Mouse (Mus musculus): ENCODE measurements around the gene Kcnd3.

DNA sequence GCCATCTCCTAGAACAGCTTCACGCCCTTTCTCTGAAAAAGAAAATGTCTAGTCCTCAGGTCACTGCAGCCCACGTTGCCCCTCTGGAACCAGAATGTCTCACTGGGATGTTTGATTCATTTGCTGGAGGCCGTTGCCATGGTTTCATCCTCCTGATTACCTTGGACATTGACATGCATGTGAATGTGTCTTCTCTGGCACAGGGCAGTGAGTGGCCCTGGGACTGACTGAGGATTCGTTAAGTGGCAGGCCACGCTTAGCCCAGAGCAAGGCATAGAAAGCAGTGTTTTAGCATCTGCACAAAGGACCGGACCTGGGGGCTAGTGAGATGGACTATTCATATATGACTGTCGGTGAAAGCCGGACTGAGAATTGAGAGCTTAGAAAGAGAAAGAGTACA is 116.3 kb downstream of the Kcnd3 start:
- TF ChIP-seq CTCF (IDR thresholded peaks at IDR 0.05; ENCODE audit: low read depth): no peak
- TF ChIP-seq EP300 (IDR thresholded peaks at IDR 0.05; ENCODE audit: low read depth): no peak

Measured in liver, postnatal 0 days (tissue).